Mouse (Mus musculus) E14TG2a.4 (cell line): ENCODE measurements around the gene Thtpa.

Source experiments
- CTCF ChIP-seq: conservative IDR thresholded peaks from 2 replicates; pipeline ENCODE4 v1.5.1; 2014; ENCODE audit warnings: low read length
- NANOG ChIP-seq: IDR thresholded peaks from 2 replicates; pipeline ENCODE4 v1.6.1; 2014; ENCODE audit warnings: borderline replicate concordance, low read length, mixed read lengths
- POU5F1 ChIP-seq: IDR thresholded peaks from 2 replicates; pipeline ENCODE4 v1.6.1; 2014; ENCODE audit warnings: low read length, borderline replicate concordance

DNA sequence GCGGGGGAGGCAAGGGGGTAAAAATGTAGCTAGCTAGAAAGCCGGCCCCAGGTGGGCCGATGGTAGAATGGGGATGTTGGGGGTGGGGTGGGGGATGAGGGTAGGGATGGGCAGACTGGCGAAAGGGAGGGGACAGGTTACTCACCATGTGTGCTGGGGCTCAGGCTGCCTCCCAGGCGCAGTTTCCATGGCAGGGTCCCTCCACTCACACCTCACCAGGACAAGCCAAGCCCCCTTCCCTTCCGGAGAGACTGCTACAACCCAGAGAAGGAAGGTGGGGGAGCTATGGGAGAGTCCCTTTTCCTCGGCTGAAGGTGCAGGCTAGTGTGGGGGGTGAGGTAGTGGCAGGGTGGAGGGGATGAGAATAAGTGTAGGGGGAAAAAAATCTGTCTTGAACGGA, 21.3 kb downstream of the Thtpa start:
- TF ChIP-seq CTCF (no peak), POU5F1 (no peak), NANOG (no peak)
